Mouse (Mus musculus) right cerebral cortex, postnatal 14 days (tissue): ENCODE results near the gene Tmem204.
A peak's percentile ranks its signal among the peaks of the same experiment; 100 is the strongest.

Experiments
- DNase-seq: peaks from one replicate; pipeline ENCODE4 v3.0.0; 2022

Gene Tmem204

GRCm38 (mm10) chr17:25013606-25014501 lies 69.5 kb downstream of the Tmem204 start:
- peak; percentile 14 for DNase-seq
